Mouse (Mus musculus): ENCODE measurements around the gene Akap2. TPM values are rescaled to one million over a fixed set of nuclear protein-coding genes. Genes with fewer than 3 reads are reported as not detected.
"Not testable (repeated sequence)": the region's sequence is repeated elsewhere in the genome, so short reads cannot be mapped to it uniquely, and the experiment has no call there.

The Akap2 gene
- polyA plus RNA-seq, 1 experiment from 2014 or later: 19.6 TPM

GRCm38 (mm10) chr4:57886066-57886887 is 168.8 kb downstream of the Akap2 start:
- peaks cover 10% of the 10 kb centered on the region for H3K4me1 ChIP-seq
- ATAC-seq (ENCODE audit: low FRiP score, low read depth): no peak
- H3K9ac ChIP-seq (replicated peaks): no peak overlapping the region
- no peaks in the 10 kb centered on the region for H3K36me3 ChIP-seq
- 63% methylated on average over 11 of the region's 11 CpGs for WGBS
- no peaks in the 10 kb centered on the region for H3K9me3 ChIP-seq
- H3K4me3 ChIP-seq: no peak overlapping the region
- H3K4me2 ChIP-seq (replicated peaks): no peak overlapping the region
- no peaks in the 10 kb centered on the region for H3K27me3 ChIP-seq
- H3K27ac ChIP-seq (replicated peaks): no peak overlapping the region

- no peaks in the 10 kb centered on the region for H3K36me3 ChIP-seq
- no peak overlapping the region for H3K4me3 ChIP-seq
- no peak overlapping the region for H3K9ac ChIP-seq (replicated peaks)
- no peak overlapping the region for H3K27ac ChIP-seq (replicated peaks)
- H3K9me3 ChIP-seq: no peaks in the 10 kb centered on the region
- no peak overlapping the region for H3K4me2 ChIP-seq (replicated peaks)
- ATAC-seq (ENCODE audit: low FRiP score, low read depth): no peak
- peaks cover 15% of the 10 kb centered on the region for H3K4me1 ChIP-seq
- no peaks in the 10 kb centered on the region for H3K27me3 ChIP-seq
- 94% methylated on average over 3 of the region's 3 CpGs for WGBS
Measured at GRCm38 (mm10) chr4:57886888-57887230, 169.4 kb downstream of the Akap2 start.

GRCm38 (mm10) chr4:57888246-57888645 is 170.8 kb downstream of the Akap2 start:
- Histone ChIP-seq H3K4me3 (no peak overlapping the region), H3K27ac (replicated peaks) (no peak overlapping the region), H3K9me3 (no peaks in the 10 kb centered on the region), H3K27me3 (no peaks in the 10 kb centered on the region), H3K4me1 (peaks cover 21% of the 10 kb centered on the region), H3K9ac (replicated peaks) (no peak overlapping the region), H3K36me3 (no peaks in the 10 kb centered on the region), H3K4me2 (replicated peaks) (no peak overlapping the region)
- ATAC-seq (ENCODE audit: low FRiP score, low read depth): no peak
- WGBS: 91% methylated on average over 2 of the region's 2 CpGs

- H3K27ac ChIP-seq (replicated peaks); H3K4me2 ChIP-seq (replicated peaks); ATAC-seq (ENCODE audit: low FRiP score, low read depth); H3K4me3 ChIP-seq; H3K9ac ChIP-seq (replicated peaks); H3K27me3 ChIP-seq; H3K36me3 ChIP-seq; H3K9me3 ChIP-seq: not testable (repeated sequence)
- H3K4me1 ChIP-seq: peaks cover 21% of the 10 kb centered on the region
- WGBS: 90% methylated on average over 1 of the region's 1 CpGs
Measured at GRCm38 (mm10) chr4:57888978-57889377, 171.5 kb downstream of the Akap2 start.

- Histone ChIP-seq H3K27me3 (no peaks in the 10 kb centered on the region), H3K4me2 (replicated peaks) (no peak overlapping the region), H3K27ac (replicated peaks) (no peak overlapping the region), H3K4me3 (no peak overlapping the region), H3K36me3 (no peaks in the 10 kb centered on the region), H3K4me1 (peaks cover 21% of the 10 kb centered on the region), H3K9ac (replicated peaks) (no peak overlapping the region), H3K9me3 (no peaks in the 10 kb centered on the region)
- no peak for ATAC-seq (ENCODE audit: low FRiP score, low read depth)
- 88% methylated on average over 8 of the region's 8 CpGs for WGBS
Measured at GRCm38 (mm10) chr4:57889773-57890172, 172.3 kb downstream of the Akap2 start.

- Histone ChIP-seq H3K36me3 (no peaks in the 10 kb centered on the region), H3K27me3 (no peaks in the 10 kb centered on the region), H3K4me2 (replicated peaks) (no peak overlapping the region), H3K27ac (replicated peaks) (peak overlapping the region; percentile 52), H3K9me3 (no peaks in the 10 kb centered on the region), H3K4me3 (no peak overlapping the region), H3K9ac (replicated peaks) (no peak overlapping the region), H3K4me1 (peaks cover 18% of the 10 kb centered on the region)
- peak; percentile 76; the same call in 1 of the 2 replicates for ATAC-seq (ENCODE audit: low FRiP score, low read depth)
- WGBS: 53% methylated on average over 10 of the region's 10 CpGs
Measured at GRCm38 (mm10) chr4:57892001-57892586, 174.6 kb downstream of the Akap2 start.

GRCm38 (mm10) chr4:57895140-57895539 is 177.7 kb downstream of the Akap2 start:
- WGBS: 15% methylated on average over 5 of the region's 5 CpGs
- Histone ChIP-seq H3K4me2 (replicated peaks) (no peak overlapping the region), H3K27ac (replicated peaks) (peak overlapping the region; percentile 22; the same call in 1 of the 2 replicates), H3K4me3 (no peak overlapping the region), H3K9me3 (no peaks in the 10 kb centered on the region), H3K9ac (replicated peaks) (no peak overlapping the region), H3K27me3 (no peaks in the 10 kb centered on the region), H3K4me1 (peaks cover 18% of the 10 kb centered on the region), H3K36me3 (no peaks in the 10 kb centered on the region)
- ATAC-seq (ENCODE audit: low FRiP score, low read depth): no peak

GRCm38 (mm10) chr4:57895902-57896301 is 178.4 kb downstream of the Akap2 start:
- 59% methylated on average over 6 of the region's 6 CpGs for WGBS
- H3K4me2 ChIP-seq (replicated peaks): no peak overlapping the region
- peaks cover 18% of the 10 kb centered on the region for H3K4me1 ChIP-seq
- H3K4me3 ChIP-seq: no peak overlapping the region
- ATAC-seq (ENCODE audit: low FRiP score, low read depth): no peak
- no peaks in the 10 kb centered on the region for H3K36me3 ChIP-seq
- H3K27ac ChIP-seq (replicated peaks): no peak overlapping the region
- H3K27me3 ChIP-seq: no peaks in the 10 kb centered on the region
- H3K9ac ChIP-seq (replicated peaks): no peak overlapping the region
- H3K9me3 ChIP-seq: no peaks in the 10 kb centered on the region

GRCm38 (mm10) chr4:57896631-57897030 is 179.2 kb downstream of the Akap2 start:
- H3K9ac ChIP-seq (replicated peaks): no peak overlapping the region
- 81% methylated on average over 3 of the region's 3 CpGs for WGBS
- ATAC-seq (ENCODE audit: low FRiP score, low read depth): no peak
- no peak overlapping the region for H3K4me2 ChIP-seq (replicated peaks)
- H3K27me3 ChIP-seq: no peaks in the 10 kb centered on the region
- H3K4me1 ChIP-seq: peaks cover 15% of the 10 kb centered on the region
- H3K4me3 ChIP-seq: no peak overlapping the region
- no peak overlapping the region for H3K27ac ChIP-seq (replicated peaks)
- no peaks in the 10 kb centered on the region for H3K9me3 ChIP-seq
- no peaks in the 10 kb centered on the region for H3K36me3 ChIP-seq

- Histone ChIP-seq H3K4me2 (replicated peaks) (no peak overlapping the region), H3K9me3 (no peaks in the 10 kb centered on the region), H3K36me3 (no peaks in the 10 kb centered on the region), H3K4me1 (peaks cover 4% of the 10 kb centered on the region; the same call in 1 of the 2 replicates), H3K9ac (replicated peaks) (no peak overlapping the region), H3K4me3 (no peak overlapping the region), H3K27ac (replicated peaks) (no peak overlapping the region), H3K27me3 (no peaks in the 10 kb centered on the region)
- WGBS: 13% methylated on average over 4 of the region's 4 CpGs
- no peak for ATAC-seq (ENCODE audit: low FRiP score, low read depth)
Measured at GRCm38 (mm10) chr4:57901210-57901609, 183.8 kb downstream of the Akap2 start.

- H3K27ac ChIP-seq (replicated peaks): no peak overlapping the region
- no peak overlapping the region for H3K9ac ChIP-seq (replicated peaks)
- H3K36me3 ChIP-seq: no peaks in the 10 kb centered on the region
- no peak overlapping the region for H3K4me3 ChIP-seq
- WGBS: 85% methylated on average over 5 of the region's 5 CpGs
- no peak for ATAC-seq (ENCODE audit: low FRiP score, low read depth)
- H3K27me3 ChIP-seq: no peaks in the 10 kb centered on the region
- H3K9me3 ChIP-seq: no peaks in the 10 kb centered on the region
- peaks cover 4% of the 10 kb centered on the region; the same call in 1 of the 2 replicates for H3K4me1 ChIP-seq
- H3K4me2 ChIP-seq (replicated peaks): no peak overlapping the region
Measured at GRCm38 (mm10) chr4:57902619-57903018, 185.2 kb downstream of the Akap2 start.

GRCm38 (mm10) chr4:57904211-57904610 is 186.8 kb downstream of the Akap2 start:
- Histone ChIP-seq H3K9ac (replicated peaks) (no peak overlapping the region), H3K9me3 (no peaks in the 10 kb centered on the region), H3K4me3 (no peak overlapping the region), H3K27ac (replicated peaks) (no peak overlapping the region), H3K4me2 (replicated peaks) (no peak overlapping the region), H3K27me3 (no peaks in the 10 kb centered on the region), H3K36me3 (no peaks in the 10 kb centered on the region), H3K4me1 (peaks cover 4% of the 10 kb centered on the region; the same call in 1 of the 2 replicates)
- 11% methylated on average over 5 of the region's 5 CpGs for WGBS
- ATAC-seq (ENCODE audit: low FRiP score, low read depth): peak; percentile 65; the same call in 1 of the 2 replicates
